Mouse (Mus musculus) ovary, postnatal 10 days (tissue): ENCODE data around the gene Ahsg.

Source experiments
- DNase-seq: peaks from one replicate; pipeline ENCODE4 v3.0.0; 2022; ENCODE audit warnings: low spot score

Ahsg gene

DNA sequence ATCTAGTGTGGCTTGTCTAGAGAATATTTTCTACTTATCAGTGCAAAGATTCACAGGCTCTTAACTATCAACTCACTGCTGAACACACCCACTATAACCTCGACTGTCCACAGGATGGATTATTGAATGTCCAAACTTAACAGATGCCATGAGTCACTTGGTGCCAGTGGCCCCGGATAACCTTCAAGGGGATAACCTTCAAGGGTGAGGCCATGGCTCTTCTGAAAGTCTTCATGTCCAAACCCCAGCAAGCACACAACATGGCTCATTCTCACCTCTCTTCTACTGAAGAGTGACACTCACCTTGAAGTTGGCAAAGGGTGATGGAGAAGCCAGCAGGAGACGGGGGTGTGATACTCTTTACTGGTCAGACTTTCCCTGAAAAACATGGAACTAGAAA lies 4.4 kb upstream of the Ahsg start:
- no peak for DNase-seq

DNA sequence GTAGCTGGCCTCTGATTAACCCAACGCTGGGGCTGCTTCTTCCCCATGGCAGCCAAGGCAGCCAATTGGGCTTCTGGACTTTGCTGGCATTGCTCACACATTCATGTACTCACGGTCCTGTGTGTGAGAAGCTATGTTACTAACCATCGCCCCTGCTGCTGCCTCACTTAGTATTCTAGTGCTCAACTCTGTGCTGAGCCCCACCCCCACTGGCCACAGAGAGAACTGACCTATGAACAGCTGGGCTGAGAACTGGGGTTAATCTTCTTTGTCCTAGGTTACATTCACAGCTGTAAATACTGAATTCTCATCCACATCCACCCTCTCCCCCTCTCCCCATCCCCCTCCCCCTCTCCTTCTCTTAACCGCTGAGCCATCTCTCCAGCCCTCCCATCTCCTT lies 2.2 kb upstream of the Ahsg start:
- DNase-seq = no peak

DNA sequence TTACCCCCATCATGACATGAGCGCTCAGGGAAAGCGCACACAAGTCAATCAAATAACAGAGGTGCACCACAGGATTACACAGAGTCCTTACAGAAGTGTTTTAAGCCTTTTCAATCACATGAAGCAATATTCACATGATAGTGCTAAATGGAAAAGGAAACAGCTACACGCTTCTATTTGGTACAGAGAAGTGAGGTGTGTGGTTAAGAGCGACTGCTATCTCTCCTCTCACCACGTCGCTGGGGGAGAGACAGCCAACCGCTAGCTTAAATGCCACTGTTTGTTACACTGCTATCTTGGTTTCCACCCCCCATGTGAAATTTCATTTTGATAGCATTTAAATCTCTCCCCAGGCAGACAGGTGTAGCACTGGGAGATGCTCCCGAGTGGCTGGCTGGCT lies 1.4 kb upstream of the Ahsg start:
- DNase-seq = no peak

DNA sequence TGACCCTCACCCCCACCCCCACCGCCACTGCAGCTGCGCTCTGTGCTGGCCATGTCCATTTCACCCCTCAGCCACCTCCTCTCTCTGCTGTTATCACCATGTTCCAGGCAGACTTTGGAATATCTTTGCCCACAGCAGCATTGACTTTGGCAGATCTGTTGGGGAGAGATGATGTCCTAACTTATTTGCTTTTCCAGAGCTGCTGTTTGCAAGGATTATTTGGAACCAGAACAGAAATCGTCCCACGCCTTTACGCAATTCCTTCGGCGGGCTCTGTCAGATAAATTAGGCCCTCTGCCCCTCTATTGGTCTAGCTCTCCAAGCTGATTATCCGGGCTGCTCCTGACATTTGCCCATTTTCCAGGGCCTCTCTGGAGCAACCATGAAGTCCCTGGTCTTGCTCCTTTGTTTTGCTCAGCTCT lies 667 bp downstream of the Ahsg start:
- no peak for DNase-seq

DNA sequence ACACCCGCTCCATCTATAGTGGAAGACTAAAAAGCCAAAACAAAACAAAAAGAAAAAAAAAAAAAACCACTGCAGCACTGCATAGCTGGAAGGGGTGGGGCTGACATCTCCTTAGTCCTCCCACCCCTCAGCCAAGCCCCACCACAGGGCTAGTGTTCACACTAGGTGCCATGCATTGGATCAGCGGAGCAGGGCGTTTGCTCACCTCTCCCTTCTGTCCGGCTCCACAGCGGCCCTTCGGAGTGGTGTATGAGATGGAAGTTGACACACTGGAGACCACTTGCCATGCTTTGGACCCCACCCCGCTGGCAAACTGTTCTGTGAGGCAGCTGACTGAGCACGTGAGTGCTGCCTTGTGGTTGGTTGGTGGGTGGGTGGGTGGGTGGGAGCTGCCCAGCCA lies 3.0 kb downstream of the Ahsg start:
- no peak for DNase-seq

DNA sequence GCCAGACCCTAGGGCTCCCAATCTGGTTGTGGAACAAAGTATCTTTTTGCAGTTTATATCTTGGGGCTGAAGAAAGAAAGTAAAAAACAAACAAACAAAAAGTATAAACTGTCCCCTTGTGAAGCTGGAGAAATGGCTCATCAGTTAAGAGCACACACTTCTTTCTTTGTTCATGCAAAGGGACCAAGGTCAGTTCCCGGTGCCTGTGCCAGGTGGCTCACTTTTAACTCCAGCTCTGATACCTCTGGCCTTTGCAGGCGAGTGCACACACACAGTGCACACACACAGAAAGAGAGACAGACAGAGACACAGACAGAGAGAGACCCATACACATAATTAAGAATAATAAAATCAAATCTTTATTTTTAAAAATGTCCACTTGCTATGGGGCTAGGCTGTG lies 5.5 kb downstream of the Ahsg start:
- no peak for DNase-seq

DNA sequence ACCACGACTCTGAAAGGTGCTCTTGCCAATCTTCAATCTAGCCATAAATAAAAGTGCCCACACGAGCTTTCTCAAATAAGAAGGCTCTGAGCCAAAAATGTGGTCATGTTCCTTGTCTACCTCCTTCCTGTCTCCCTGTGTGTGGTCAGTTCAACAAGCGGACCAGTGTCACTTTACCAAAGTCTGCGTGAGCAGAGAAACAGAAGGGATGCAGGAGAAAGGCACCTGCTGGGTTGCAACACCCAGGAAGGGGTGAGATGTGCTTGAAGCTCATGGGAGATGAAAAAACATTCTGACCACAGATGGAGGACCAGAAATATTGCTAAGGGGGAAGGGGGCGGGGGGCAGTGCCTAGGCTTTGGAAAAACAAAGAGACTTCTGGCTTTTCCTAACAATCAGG lies 8.3 kb downstream of the Ahsg start:
- DNase-seq = no peak

DNA sequence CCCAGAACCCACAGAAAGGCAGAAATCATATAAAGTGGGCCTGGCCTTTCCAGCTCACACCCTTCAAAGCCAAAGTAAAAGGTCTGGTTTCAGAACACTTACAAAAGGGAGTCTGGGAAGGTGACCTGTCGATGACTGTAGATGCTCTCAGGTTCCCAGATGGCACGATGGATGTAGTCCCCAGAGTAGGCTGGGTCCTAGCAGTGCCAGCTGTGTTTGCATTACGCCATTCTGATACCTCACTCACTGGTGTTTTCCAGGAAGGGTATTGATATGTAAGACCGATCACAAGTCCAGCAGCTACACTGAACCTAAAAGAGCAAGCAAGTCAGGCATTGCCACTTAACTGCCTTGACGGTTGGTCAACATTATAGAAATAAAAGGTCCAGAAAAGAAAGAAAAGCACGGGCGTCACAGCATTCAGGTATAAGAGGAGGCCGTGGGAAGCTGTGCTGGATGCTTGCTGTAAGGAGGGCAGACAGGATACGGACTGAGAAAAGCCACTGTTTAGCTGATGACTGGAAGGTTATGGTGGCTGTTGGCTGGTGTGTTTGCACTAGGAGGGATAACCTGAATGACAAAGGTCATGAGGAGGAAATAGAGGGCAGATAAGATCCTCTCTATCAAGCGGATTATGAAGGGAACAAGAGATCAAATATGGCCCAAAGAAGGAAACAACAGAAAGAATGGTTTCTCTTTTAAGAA lies 8.9 kb downstream of the Ahsg start:
- DNase-seq = no peak

DNA sequence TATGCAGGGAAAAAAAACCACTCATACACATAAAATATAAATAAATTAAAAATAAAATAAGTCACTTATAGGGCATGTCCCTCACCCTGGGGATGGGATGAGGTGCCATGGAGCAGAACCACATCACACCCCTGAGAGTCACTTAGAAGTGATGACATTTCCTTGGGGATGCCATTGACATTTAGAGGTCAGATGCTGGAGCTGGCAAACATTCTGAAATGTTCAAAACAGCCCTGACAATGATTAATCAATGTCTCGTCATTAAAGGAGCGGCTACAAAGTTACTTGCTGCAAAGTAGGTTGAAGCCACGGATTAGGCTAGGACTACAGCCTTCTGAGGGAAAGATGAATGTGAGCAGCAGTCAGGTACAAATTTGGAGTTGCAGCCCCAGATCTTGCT lies 10.2 kb downstream of the Ahsg start:
- DNase-seq = no peak

DNA sequence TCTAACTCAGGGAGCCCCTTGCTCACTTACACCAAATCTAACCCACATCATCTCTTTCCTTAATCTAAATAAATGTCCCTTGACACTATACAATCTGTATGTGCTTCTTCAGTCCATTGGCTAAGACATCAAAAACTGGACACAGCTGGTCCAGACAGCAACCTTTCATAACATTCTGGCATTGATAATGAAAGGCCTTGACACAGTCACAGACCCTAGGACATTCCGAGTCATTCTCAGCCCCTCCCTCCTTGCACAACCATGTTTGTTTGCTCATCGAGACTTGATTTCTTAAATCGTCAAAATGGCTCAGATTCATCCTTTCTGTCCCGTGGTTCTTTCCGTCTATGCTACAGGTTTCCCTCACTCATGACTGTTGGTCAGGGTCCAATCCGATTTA lies 18.2 kb downstream of the Ahsg start:
- no peak for DNase-seq

DNA sequence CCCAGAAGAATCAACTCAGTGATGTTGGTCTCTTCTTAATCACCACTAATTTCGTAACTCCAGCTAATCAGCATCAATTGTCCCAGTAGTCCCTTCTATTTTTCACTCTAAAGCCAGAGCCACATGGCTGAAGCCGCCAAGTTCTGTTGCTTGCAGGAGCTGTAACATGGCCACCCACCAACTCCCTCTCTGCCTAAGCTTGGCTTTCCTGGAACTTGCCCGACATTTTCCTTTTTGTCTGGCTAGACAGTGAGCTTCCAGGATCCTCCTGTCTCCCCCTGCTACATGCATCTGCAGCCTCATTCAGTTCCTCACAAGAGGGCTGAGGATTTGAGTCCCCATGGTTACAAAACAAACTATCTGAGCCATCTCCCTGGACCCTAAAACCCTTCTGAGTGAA lies 20.9 kb downstream of the Ahsg start:
- DNase-seq = no peak

DNA sequence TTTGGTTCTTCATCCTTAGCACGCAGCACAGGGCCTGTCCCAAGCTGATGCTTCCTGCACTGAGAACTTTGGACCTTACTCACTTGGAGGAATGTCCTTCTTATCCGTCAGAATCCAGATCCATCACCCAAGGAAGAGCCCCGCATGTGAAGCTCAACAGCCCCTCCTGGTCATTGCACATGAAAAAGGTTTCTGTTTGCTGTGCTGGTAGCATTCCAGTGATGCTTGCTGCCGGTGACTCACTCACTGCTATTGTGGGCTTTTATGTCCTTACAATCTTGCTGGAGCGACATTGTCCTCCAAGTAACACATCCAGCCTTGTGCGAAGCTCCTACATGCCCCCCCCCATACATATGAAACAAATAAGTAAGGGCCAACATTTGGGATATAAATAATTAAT lies 21.8 kb downstream of the Ahsg start:
- no peak for DNase-seq

DNA sequence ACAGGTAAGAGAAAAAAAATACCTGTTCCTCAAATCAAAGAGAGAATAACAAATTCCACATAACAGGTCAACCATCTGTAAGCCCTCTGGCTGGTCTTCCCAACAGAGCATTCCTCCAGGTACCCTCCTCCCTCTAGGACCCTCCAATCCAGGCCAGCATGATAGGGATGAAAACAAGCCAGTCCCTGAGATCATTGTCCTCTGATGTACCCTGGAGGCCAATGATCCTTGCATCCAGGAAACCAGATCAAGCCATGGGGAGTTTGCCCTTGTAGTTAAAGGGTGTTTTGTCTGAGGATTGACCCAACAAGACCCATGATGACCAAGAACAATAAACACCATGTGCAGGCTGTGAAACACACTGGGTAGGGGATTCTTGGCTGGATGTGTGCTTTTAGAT lies 23.2 kb downstream of the Ahsg start:
- no peak for DNase-seq

DNA sequence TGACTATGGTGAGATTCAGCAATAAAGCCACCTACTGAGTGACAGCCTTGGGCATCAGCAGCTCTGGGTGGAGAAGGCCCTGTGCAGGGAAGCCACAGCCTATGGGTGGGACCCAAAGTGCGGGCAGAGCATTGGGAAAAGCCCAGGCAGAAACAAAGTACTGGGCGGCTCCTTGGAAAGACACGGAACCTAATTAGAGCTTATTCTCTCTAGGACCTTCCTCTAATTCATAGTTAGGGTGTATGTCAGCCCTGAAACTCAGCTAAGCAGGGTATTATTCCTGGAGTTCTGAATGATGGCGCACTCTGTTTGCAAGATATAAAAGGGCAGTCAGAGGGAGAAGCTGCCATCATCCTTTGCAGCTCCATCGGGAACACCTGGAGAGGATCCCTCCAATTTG lies 27.0 kb downstream of the Ahsg start, which contains the start of gene Fetub:
Fetub (plus strand) TSS at position 301 of the 400 bp plus-strand sequence.
- DNase-seq = no peak

DNA sequence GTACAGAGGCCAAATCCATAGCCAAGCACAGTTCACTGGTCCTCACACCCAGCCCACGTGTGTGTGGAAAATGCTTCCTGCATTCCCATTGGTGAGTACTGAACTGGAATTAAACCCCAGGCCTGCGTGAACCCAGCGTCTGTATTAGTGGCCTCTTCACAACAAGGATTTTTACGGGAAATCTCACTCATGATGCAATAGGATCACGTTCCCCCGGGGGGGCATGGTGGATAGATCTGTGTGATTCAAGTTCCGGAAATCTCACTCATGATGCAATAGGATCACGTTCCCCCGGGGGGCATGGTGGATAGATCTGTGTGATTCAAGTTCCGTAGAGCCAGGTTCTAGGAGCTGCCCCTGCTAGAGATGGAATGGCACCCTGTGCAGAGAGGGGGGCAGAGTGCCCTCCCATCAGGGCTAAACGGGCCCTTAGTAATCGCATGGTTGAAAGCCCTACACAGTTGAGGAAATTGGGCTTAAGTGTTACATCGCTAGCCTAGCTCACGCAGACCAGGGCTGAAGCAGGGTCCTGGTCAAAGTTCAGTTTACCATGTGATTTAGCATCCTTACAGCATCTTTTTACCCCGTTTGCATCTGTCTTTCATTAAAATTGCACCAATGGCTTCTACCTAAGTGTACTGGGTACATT lies 27.7 kb downstream of the Ahsg start:
- DNase-seq = no peak

DNA sequence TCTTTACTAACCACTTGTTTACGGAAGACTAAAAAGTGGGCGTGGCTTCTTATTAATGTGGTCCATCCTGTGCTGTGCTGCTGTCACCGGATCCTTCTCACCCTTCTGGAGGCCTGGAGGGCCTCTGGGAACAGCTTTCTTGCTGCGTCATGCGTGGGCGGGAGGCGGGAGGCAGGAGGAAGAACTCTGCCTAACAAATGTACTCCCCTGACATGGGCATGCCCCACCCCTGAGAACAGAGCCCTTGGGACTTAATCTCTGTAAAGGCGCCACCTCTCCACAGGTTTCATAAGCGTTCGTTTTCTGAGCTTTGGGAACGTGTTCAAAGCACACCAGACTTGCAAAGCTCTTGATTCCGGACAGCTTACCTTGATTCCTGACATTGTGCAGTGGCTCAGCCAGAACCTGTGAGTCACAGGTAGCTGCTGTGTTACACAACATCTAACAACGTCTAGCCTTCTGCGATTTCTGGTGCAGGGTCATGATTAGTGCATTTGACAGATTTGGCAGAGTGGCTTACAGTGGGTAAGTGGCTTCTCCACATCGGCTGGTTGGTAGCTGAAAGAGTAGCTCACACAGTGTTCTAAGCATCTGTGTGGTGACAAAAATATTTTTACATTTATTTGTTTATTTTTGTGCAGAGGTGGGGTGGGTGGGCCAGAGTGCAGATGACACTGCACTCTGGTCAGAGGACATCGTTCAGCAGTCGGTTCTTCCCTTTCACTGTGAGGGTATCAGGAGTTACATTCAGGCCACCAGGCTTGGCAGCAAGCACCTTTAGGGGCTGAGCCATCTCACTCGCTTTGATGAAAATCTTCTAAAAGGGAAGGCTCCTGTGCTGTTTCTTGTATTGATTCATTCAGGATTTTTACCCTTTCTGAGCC lies 29.1 kb downstream of the Ahsg start:
- no peak for DNase-seq

DNA sequence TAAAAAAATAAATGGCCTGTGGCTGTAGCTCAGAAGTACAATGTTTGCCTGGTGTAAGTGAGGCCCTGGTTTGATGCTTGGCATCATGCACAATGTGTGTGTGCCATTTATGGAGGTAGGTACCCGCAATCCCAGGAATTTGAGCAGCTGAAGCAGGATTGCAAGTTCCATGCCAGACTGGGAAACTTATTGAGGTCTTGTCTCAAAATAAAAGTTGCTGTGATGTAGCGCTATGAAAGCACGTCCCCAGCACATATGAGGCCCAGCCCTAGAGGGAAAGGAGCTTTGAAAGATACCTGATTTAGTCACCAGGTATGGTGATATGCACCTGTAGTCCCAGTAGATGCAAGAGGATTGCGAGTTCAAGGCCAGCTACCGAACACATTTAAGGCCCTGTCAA lies 30.7 kb downstream of the Ahsg start:
- DNase-seq = no peak

DNA sequence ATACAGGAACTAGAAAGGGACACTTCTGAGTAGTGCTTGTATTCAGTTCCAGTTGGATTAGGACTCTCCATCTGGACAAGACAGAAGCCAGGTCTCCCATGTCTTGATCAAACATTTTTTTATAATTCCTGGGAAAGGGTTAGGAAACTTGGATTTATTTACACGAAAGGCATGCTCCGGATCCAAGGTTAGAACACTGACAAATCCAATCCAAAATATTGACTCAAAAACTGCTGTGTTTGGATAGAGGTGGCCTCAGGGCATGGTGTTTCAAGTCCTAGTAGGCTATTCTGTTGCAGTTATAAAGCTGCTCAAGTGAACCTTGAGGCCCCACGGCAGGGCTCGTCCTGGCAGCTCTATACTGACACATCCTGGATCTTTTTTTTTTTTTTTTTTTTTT lies 31.4 kb downstream of the Ahsg start:
- DNase-seq = no peak

DNA sequence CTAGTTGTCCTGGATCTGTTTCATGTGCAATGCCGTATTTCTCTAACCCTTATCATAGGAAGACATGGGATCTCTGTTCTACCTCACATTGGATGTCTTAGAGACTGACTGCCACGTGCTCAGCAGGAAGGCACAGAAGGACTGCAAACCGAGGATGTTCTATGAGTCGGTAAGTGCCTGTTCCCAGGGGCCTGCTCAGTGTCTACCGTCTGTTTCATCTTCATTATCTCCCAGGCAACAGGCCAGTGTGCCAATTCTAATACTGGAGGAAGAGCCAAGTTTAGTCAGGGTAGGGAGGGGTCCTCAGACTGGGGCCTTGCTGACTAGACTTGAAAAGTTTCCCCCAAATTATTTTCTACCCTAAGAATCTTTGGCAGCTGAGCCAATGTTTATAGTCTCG lies 38.5 kb downstream of the Ahsg start:
- no peak for DNase-seq

DNA sequence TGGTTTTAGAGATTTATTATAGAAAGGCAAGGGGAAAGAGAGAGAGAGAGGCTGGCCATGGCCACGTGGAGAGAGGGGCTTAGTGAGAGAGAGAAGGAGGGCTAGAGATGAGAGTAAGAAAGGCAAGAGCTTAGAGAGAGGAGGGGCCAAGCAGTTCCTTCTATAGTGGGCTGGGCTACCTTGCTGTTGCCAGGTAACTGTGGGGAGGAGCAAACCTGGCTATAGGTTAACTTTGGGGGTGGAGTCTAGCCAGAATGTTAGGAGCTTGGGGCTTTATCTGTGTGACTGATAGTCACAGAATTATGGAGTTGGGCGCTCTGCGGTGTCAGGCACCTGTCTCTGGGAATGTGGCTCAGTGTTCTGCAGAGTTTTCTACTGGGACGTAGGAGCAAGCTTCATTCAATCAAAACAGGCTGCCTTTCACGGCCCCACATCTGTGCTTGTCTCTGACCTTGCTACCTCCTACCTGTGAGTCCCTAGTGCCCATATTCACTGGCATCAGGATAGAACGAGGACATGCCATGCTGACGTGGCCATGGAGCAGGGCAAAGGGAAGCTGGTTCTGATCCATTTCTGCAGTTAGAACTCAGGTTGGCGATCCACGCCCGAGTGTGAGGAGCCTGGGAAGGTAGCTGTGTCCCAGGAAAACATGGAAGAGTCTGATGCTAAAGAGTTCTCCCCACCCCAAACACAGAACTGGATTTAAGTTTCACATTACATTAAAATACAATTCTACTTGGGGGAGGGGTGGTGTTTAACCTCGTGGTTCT lies 40.5 kb downstream of the Ahsg start:
- DNase-seq = no peak

DNA sequence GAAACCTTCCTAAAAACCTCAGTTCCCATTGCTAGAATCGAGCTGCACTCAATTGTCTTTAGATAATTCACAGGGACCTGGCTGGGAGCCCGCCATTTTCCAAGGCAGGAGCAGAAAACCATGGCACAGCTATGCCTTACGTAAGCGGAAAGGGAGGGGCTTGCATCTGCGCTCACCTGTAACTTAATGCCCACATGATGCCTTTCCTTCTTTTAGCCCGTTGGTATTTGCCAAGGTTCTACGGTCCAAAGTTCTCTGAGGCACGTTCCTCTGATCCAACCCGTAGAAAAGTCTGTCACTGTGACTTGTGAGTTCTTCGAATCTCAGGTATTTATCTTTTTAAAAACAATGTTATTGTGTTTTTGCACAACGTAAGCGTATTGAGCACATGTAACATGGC lies 46.6 kb downstream of the Ahsg start:
- DNase-seq = no peak

DNA sequence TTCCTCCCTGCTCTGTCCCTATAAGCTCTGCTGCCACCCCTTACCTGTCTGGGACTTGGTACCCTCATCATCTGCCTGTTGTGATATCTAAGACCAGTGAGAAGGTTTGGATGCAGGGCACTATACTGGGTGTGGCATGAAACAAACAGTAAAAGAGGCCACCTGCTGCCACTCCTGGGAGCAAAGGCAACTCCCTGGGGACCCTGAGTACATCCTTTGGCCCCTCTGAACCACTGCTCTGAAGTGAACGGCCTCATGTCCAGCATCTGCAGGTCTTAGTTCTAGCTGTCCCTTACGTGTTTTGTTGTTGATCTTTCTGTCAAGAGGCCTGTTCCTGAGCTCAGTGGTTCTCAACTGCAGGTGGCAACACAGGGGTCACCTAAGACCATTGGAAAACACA lies 47.5 kb downstream of the Ahsg start:
- no peak for DNase-seq
